Mouse (Mus musculus): ENCODE data around the gene Notum. TPM values are rescaled to one million over a fixed set of nuclear protein-coding genes. Genes with fewer than 3 reads are reported as not detected.

Gene Notum
- not detected in 2 replicates for total RNA-seq (2017)

DNA sequence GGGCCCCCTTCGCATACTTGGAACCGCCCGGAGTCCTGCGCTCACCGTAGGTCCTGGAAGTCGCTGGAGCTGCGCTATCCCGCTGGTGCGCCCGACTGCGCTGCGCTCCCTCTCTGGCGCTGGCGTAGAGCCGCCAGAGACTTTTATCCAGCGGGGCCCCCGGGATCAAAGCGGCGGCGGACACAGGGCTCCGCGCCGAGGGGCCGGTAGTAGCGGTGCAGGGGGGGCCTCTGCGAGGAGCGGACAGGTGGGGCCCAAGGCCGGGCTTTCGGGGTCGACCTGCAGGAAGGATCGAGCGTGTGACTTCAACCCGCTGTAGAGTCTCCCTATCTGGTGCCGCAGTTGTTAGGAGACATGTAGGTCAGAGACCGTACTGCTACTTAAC, at the start of gene Notum:
Gene Notum (minus strand): TSS at position 100 of the 385 bp plus-strand sequence.
- no peak for ATAC-seq (replicated peaks; ENCODE audit: low read depth, poor library complexity, severe bottlenecking)

DNA sequence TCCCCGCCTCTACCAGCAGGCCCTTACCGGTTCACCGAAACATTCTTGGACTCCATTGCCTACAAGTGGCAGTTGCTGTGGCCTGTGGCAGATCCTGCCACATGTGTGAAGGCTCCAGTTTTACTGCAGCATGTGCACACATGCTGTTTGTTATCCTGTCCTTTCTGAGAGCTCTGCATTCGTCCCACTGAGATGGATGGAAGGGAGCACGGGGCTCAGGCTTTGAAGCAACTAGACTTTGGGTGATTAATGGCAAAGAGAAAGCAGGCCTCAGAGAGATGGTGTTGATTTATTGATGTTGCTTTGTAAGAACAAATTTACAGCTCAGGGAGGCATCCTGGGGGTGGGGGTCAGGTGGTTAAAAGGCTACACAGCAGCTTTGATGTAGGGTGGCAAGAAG, 49.7 kb upstream of the Notum start:
- ATAC-seq (replicated peaks; ENCODE audit: low read depth, poor library complexity, severe bottlenecking) = no peak

DNA sequence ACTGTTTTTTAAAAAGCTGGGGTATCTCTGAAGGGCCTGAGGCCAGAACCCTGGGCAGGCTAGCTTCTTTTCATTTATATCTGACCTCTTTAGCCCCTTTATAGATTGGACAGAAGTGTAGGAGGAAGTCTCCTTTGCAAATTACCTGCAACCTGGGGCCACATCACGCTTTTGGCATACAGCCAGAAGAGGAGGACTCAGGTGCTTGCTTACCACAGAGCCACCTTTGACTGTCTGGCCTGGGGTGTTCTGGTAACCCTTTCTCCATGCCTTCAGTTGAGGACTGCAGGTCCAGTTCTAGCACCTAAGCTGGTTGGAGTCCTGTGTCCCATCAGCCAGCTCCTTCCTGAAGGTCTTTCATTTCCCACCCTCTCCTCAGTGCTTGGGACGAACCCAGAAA, 48.6 kb upstream of the Notum start:
- ATAC-seq (replicated peaks; ENCODE audit: low read depth, poor library complexity, severe bottlenecking) = no peak

DNA sequence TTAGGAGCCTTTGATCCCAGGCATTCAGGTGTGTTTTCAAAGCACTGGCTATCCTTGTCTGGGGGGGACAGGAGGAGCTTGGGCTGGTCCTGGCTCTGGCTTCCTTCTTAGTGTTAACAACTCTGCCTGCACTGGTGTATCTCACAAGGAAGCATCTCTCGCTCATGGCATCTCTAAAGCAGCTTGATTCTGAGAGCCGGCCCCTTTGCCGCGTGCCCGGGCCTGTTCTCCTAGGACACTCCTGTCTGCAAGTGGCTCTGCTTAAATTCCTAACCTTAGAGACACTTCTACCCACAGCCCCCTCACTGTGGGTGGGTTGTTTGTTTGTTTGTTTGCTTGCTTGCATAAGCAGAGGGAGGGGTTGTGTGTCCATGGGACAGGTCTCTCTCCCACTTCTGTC, 47.0 kb upstream of the Notum start:
- no peak for ATAC-seq (replicated peaks; ENCODE audit: low read depth, poor library complexity, severe bottlenecking)

DNA sequence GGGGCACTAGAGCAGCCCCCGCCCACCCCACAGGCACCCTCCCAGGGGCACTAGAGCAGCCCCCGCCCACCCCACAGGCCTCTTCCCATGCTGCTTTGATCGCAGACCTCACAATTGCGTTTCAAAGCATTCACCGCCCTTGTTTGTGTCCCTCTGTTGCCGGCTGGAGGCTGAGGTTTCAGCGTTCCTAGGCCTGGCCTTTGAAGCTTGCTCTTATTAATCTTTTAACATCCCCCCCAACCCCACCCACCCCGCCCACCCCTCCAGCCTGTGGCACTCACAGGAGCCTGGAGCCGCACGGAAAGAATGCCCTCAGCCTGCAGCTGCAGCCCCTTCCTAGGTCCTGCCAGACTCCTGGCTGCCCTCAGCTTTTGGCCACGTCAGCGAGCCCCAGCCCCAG, 46.2 kb upstream of the Notum start:
- ATAC-seq (replicated peaks; ENCODE audit: low read depth, poor library complexity, severe bottlenecking) = no peak

DNA sequence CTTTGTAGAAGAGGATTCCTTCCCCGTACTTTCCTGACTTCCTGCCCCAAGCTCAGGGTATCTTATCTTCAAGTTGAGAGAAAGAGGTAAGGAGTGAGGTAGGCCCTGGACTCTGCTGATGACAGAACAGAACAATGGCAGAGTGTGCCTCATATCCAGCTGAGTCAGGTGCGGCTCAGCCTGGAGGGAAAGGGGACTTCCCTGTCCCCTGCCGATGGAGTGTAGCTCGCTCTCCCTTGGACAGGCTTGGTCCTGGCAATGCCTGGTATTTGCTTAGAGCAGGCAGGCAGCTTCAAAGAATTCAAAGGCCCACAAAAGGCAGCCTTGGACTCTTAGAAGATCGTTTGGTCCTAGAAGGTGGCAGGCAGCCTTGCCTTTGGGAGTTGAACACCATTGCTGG, 45.1 kb upstream of the Notum start:
- ATAC-seq (replicated peaks; ENCODE audit: low read depth, poor library complexity, severe bottlenecking) = no peak

DNA sequence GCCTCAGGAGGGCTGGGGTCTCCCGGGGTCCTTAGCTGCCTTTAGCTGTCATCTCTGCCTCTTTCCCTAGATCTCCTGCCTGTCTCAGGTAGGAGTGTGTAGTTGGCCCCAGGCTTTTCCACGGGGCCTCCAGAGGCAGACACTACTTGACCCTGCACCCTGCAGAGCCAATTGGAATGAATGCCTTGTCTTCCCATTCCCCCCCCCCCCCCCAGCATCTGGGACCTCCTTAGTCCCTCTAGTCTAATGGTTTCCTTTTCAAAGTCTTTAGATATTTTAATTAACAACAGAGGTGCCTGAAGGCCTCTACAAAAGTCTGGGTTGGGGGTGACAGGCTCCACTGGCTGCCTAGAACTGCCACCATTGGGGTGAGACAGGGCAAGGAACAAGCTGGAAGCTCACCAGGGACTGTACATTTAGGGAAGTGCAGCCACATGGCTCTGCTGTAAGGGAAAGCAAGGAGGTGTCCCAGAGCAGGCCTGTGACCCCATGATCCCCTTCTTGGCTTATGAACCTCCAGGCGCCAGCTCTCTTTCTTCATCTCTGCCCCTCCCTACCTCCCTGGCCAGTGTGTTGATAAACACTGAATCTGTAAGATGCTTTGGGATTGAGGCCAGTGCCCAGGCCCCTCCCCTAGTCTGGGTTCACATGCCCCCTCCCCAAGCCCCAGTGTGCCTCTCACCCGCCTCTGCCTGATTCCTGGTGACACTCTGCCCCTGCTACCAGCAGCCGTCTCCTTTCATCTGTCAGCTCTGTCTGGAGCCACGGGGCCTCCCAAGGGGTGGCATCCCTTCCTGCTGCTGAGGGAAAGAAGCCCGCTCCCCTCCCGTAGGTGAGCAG, 43.7 kb upstream of the Notum start:
- no peak for ATAC-seq (replicated peaks; ENCODE audit: low read depth, poor library complexity, severe bottlenecking)

DNA sequence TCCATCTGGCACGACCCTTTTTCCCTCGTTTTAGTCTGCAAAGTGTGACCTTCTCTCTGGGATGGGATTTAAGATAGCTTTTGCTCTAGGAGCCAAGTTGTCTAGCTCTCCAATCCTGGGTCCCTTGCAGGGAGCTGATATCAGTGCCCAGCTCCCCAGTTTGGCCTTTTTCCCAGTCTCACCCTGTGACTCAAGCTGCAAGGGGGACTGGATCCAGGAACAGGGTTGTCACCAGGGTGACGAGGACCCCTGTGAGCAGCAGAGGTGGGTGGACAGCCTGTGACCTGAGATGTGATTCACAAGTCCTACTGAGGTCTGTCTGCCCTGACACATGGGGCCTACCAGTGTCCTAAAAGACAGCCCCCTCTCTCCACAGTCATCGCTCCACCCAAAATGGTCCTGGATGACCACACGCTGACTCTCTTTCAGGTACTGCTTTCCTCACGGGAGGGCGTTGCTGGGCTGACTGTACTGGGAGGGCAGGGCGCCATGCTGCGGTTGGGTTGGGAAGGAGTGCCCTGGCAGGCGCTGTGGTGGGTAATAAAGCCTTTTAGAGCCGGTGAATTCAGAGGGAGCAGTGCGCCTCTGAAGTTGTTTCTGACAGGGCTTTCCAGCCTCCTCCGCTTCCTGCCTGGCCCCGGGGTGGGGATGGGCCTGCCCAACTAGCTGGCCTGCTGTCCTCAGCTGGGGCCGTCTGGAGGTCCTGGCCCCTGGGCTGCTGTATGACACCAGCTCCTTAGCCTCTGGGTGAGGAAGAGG, 42.9 kb upstream of the Notum start:
- ATAC-seq (replicated peaks; ENCODE audit: low read depth, poor library complexity, severe bottlenecking) = no peak

DNA sequence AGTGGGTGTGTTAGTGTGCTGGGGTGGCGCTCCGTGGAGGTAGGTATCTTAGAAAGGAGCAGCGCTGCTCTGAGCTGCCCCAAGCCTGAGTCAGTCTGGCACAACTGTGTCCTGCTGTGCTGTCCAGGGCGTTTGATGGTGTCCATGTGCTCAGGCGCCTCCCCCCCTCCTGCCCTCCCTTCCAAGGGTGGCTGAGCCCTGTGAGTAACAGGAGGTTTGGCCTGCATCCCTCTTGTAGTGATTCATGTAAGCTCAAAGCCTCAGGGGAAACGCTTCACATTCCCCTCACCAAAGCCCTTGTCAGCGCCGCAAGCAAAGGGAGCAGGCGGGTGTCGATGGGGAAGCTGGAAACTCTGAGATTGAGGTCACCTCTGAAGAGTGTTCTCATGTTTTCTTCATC, 36.8 kb upstream of the Notum start:
- no peak for ATAC-seq (replicated peaks; ENCODE audit: low read depth, poor library complexity, severe bottlenecking)

DNA sequence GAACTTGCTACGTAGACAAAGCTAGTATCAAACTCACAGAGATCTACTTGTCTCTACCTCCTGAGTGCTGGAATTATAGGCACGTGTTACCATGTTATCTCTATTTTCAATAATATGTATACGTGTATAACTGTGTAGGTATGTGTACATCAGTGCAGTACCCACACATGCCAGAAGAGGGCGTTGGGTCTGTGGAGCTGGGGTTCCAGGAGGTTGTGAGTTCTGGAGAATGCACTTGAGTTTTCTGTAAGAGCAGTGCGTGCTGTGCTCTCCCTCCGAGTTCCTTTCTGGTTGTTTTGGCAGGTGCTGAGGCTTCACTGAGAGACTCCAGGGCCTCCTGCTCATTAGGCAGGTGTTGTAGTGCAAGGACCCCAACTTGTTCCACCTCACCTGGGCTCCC, 35.6 kb upstream of the Notum start:
- no peak for ATAC-seq (replicated peaks; ENCODE audit: low read depth, poor library complexity, severe bottlenecking)

DNA sequence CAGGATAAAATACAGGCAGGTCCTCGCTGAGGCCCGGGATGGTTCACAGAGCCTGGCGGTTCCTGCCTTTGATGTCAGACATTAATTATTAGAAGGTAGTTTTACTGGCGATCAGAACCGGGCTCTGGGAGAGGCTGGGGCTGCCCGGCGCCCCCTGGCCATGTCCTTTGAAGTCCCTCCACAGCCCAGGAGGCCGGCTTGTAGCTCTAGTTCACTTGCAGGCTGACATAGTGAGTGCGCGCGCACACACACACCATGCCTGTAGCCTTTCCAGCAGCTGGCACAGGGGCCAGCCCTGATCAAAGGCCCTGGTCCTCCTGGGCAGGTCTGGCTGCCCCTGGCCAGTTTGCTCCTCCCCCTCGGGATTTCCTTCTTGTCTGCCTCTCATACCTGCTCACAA, 34.7 kb upstream of the Notum start:
- ATAC-seq (replicated peaks; ENCODE audit: low read depth, poor library complexity, severe bottlenecking) = no peak

DNA sequence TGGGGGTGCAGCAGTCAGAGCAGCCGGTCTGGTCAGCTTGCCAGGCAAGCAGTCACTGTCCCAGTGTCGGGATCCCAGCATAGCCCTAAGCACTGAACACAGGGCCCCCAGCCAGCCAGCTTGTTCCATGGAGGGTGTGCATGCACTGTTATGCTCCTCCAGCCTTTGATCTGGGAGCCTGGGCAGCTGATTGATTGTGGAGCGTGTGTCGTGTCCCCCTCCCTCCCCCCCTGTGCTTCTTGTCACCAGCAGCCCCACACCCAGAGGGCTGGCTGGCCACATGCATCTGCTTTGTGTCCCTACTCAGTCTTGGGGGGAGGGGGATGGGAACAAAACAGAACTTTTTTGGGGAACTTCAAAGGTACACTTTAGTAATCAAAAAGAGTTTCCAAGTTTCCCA, 34.2 kb upstream of the Notum start:
- no peak for ATAC-seq (replicated peaks; ENCODE audit: low read depth, poor library complexity, severe bottlenecking)

DNA sequence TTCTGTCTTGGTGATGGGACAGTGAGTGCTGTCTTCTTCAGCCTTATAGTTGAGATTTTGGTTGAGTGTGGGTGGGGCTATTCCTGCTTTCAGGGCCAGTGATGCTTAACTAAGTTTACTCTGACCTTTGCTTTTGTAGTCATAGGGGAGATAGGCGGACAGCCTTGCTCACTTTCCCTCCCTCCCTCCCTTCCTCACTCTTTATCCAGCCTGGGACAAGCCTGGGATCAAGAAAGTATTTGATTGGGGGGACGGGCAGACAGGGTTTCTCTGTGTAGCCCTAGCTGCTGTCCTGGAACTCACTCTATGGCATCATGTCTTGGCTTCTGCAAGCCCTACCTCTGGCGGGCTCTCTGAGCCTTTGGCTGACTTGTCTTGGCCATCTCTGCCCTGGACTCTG, 32.5 kb upstream of the Notum start:
- ATAC-seq (replicated peaks; ENCODE audit: low read depth, poor library complexity, severe bottlenecking) = no peak

DNA sequence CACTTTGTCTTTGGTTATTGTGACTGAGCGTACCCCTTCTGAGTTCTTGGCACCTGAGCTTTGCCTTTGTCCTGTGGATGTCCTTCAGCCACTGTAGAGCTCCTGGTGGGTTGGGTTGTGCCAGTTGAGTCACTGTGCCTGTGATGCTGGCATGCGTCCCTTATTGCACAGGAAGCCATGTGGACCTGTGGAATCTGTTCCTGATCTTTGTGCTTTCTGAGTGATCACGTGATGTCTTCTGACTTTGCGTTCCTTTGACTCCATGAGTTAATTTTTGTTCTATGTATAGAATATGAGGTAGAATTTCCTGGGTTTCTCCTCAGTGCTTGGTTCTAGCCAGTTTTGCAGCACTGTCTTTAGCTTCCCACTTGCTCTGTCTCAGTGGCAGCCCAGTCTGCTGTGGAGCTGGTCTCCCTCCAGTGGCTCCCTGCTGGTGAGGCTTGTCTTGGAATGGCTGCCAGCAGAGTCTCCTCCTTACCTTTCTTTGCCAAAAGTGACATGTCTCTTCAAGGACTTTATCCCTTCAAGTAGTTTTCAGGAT, 31.6 kb upstream of the Notum start:
- ATAC-seq (replicated peaks; ENCODE audit: low read depth, poor library complexity, severe bottlenecking) = no peak

DNA sequence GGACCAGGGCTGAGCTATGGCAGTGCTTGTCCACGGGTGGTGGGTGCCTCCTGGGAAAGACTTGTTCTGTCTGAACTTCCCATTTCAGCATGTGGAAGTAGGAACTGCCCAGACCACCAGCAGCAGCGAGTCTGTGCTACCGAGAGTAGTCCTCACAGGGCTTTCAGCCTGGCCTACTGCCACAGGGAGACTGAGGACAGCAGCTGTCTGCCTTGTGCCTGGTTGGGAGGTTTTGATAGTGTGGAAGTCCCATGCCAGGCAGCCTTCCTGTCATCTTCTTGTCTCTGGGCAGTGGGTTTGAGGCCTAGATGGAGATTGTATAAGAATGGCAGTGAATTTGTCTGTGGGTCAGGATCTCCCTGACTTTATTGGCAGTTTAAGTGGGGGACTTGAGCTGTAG, 28.4 kb upstream of the Notum start:
- ATAC-seq (replicated peaks; ENCODE audit: low read depth, poor library complexity, severe bottlenecking) = no peak

DNA sequence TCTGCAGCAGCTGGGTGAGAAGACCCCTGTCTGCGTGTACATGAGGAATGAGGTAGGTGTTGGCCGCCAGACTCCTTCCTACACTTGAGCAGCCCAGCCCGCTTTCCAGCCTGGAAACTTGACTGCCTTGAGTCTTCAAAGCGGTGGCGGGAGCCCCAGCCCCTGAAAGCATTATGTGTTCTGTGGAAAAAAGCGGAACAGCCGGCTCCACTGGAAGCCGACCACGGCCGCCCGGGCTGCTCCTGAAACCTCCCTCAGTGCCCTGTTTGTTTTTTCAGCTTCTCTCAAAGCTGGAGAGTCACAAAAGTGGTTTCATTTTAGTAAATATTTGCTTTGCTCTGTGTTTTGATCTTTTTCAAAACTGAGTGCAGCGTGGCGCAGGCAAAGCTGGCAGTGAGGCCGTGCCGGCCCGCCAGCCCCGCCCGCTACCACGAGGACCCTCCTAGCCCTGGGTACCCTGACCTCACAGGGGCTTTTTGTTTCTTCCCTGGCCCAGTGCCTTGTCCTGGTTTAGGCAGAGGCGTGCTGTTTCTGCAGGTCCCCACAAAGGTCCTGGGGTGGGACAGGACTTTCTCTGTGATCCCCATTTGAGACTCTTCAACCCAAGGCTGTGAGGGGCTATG, 25.8 kb upstream of the Notum start:
- no peak for ATAC-seq (replicated peaks; ENCODE audit: low read depth, poor library complexity, severe bottlenecking)

DNA sequence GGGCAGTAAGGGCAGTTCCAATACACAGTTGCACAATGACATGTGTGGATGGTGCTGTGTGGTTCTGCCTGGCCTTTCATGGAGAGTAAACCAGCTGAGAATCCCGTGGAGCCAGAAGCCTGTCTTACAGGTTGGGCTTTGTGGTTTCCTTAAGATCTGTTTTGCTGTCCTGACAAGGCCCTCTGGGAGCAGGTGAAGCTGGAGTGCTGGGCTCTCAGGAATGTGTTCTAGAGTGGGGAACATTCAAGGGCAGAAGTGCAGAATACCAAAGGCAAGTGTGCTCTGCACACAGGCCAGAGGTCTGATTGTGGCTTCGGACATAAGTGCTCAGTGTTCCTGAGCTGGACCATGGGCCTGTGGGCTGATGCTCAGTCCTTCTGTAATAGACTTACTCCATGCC, 23.7 kb upstream of the Notum start:
- no peak for ATAC-seq (replicated peaks; ENCODE audit: low read depth, poor library complexity, severe bottlenecking)

DNA sequence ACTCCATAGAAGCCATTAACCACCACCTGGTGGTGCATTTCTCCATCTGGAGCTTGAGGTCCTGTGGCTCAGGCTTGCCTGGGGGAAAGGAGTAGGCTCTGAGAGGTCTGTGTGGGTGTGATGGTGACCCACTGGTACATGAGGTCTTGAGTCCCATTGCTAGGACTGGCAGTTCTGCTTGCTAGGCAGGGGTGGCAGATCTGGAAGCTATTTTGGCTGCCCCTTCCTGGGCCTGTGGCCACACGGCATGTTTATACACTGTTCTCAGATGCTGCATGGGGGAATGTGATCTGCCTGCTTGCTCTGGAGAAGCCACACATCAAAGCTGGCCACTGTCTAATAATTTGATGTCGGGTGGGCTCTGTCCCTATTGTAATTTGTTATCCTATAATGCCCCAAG, 23.1 kb upstream of the Notum start:
- no peak for ATAC-seq (replicated peaks; ENCODE audit: low read depth, poor library complexity, severe bottlenecking)

DNA sequence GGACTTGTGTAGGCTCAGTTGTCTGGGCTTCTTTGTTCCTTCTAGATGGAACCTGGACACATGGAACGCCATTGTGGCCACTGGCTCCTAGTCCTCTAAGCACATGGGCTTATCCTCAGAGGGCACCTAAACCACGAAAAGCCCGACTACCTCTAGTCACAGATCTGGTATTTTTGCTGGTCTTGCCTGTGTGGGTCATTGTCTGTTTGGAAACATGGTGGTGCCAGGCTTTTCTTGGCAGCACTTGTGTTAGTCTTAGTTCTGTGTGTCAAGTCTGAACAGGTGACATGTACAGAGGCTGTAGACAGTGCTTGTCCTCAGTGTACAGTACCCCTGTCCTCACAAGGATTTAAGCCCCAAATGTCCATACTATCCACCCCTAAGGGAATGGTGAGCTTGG, 22.6 kb upstream of the Notum start:
- no peak for ATAC-seq (replicated peaks; ENCODE audit: low read depth, poor library complexity, severe bottlenecking)

DNA sequence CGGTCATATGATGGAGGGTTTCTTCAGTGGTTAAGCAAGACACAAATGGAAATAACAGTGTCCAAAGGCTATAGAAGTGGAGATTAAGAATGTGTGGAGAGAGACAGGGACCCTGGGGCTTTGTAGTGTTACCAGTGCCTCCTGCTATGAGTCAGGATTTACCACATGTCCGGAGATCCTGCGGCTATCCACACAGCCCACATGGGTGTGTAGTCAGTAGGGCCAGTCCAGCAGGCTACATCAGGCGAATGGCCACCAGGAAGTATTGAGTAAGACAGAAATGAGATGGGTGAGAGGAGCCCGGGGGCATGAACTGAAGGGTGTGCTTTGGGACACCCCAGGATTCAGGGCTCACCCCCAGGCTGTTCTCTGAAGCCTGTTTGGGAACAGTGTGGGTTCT, 21.7 kb upstream of the Notum start:
- no peak for ATAC-seq (replicated peaks; ENCODE audit: low read depth, poor library complexity, severe bottlenecking)

DNA sequence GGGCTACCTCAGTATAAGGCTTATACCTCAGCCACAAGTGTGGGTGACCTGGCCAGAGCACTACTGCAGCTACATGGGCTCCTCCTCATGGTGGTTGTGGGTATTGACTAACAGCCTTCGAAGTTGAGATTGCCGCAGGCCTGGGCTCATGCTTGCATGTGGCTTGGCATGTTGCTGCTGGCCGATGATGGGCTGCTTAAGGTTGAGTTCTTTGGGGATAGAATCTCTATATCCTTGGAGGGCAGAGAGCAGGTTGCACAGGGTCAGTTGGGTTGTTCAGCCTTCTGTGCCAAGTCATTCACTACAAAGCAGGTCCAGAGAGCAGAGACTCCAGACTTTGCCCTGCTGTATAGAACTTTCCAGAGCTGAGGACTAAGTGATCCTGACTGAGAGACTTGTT, 18.9 kb upstream of the Notum start:
- peak; percentile 75 for ATAC-seq (replicated peaks; ENCODE audit: low read depth, poor library complexity, severe bottlenecking)
